Mouse (Mus musculus) right cerebral cortex, adult 18-20 months (tissue): ENCODE measurements at regions not wholly inside any gene's neighbourhood (a gene's known extent, or its start where the extent isn't known, plus 50 kb on each side); places are given as distances from the start of the nearest gene placed in this dataset.

Experiments used
- DNase-seq: peaks from one replicate; pipeline ENCODE4 v3.0.0; 2022; ENCODE audit warnings: mixed read lengths

DNA sequence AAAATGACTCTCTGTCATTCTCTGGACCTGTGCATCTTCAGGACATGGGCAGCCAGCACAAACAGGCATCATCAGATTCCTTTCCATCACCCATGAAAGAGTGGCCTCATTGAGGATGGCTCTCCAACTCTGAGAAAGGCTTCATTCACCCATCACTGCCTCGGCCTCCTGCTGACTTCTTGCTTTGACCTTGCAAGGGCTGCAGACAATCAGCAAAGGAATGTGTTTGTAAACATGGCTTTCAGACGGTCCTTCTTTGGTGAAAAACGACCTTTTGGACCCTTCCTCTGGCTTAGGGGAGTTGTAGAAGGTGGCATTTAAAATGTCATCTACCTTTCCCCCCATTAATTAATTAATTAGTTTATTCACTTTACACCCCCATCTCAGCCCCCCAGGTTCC lies 134.3 kb downstream of the Moxd1 start:
- no peak for DNase-seq

DNA sequence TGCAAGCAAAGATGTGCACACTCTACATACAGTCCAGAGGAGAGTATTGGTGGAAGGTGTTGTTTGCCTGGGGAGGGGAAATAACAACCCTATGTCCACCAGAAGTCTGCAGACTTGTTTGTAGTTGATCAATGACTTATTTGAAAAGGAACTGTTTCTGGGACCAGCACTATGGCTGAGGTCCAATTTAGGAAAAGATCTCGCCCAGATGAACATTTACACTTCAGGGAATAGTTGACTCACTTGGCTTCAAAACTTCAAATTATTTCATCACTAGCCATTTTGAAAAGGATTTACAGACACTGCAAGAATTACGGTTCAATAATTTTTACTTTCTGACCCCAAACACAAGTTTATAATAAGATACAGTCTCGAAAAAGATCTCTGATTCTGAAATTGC lies 138.1 kb downstream of the Moxd1 start:
- DNase-seq: no peak

DNA sequence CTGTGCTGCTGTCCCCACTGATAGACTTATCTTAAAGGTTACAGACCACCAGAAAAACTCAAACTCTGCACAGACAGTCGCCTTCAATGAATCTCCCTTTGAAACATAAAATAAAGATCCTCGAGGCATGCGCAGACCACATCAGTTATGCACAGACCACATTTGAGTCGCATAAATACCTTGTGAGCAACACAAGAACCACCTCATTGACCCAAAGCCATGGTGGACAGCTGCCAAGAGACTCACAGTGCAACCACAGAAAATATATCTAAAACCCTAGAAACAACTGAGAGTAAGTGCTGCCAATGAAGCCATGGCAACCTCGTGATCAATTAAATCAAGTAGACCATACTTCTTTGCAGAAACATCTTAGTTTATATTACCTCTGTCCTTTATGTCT lies 142.1 kb downstream of the Moxd1 start:
- no peak for DNase-seq

DNA sequence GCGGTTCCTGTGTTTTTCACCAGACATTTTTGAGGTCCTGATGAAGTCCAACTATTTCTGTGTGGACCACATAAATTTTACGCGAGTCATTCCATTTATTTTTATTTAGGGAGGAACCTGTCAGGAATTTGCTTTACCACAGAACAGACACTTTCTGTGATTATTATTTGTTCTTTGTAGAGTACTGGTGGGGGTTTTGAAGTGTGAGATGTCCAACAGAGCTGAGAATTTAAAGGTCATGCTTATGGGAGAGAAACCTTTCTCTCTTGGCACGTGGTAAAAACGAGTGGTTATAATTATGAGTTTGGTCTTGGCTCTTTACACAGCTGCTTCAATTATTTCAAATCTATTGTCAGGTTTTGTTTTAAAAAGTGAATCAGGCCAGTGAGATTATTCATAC lies 143.7 kb downstream of the Moxd1 start:
- DNase-seq: no peak

DNA sequence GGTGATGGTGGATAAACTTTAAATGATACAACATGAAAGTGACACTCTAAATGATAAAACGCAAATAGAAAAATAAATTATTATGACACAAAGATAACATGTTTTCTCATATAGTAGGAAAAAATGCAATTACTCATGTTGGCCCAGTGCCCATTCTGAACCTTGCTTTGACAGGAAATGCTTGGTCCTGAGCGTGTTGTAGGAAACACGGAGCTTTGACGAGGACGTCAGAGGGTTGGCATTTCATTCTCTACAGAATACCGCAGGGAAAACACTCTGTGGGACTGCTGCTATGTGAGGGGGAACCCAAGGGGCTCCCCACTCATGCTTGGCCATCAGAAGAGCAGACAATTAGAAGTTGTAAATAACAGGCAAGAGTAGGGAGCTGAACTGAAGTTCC lies 150.6 kb downstream of the Moxd1 start:
- no peak for DNase-seq

DNA sequence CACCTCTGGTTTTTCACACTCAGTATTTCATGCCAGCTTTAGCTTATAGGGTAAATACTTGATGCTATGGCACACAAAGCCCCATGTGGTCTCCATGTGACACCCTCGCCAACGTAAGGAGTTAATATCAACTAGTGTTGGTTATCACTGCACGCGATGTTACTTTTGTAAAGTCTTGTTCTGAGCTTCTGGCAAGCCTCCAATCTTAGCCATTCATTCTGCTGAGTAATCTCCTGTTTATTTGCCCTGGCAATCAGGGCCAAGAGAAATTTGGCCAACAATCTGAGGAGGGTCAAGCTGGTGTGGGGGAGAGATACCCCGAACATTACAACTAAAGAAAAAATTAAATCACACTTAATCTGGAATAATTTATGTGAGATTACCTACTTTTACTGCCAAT lies 156.0 kb downstream of the Moxd1 start:
- no peak for DNase-seq

DNA sequence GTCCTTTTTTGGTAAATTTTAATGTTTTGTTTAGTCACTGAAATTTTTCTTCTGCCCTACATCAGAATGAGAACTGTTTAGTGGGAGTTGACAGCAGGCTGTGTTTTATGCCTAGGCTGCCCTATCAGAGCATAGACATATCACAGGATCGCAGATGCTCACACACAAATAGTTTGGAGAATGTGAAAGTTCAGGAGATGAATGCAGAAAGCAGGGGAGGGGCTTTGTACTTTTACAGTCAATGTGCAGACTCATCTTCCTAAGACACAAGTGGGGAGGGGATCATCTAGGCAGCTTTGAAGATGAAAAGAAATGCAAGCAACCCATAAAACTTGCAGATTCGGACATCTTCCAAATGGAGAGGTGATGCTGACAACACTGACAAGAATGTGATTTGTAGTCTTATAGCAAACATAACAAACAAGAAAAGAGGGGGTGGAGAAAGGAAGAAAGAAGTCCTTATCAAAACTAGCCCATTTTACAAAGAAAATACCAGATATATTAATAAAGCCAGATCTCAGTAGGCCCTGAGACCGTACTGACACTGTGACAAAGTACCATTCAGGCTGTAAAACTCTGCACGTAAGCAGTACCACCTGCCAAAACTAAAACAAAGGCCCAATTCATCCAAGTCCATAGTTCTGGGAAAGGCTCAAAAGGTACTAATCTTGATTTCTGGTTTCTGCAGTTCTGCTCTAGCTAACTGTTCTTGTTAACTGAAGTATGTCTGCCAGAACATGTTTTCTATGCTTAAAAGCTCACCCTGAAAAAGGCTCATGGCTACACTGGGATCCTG lies 157.4 kb downstream of the Moxd1 start:
- no peak for DNase-seq

DNA sequence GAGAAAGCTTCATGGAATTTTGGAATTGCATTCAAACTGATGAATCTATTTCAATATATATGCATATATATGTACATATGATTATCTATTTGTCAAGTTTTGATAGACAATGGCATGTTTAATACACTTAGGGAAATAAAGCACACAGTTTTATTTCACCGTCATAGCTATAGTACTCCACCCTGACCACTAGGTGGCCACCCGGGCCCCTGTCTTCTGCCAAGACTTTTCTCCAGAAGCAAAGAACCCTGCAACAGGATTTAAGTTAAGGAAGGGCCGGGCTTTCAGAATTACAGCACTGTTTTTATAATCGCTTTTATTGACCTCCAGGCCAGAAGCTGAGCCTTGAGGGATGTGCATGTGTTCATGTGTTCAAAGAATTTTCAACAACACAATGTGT lies 158.6 kb downstream of the Moxd1 start:
- peak; percentile 18 for DNase-seq

DNA sequence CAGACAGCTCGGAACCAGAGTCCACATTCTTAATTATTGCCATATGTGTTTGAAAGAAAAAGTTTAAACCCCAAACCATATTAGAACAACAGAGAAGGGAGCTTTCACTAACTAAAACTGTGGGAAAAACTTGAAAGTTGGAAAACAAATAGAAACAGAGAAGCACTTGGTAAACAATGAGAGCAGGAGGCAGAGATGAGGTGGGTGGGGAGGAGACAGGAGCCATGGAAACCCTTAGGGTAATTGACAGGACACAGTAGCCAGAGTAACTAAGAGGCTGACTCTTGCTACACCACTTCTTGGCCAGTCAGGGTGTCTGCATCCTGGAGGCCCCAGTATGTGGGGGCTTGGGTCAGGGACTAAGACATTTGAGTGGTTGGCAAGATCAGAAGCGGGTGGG lies 160.7 kb downstream of the Moxd1 start:
- no peak for DNase-seq

DNA sequence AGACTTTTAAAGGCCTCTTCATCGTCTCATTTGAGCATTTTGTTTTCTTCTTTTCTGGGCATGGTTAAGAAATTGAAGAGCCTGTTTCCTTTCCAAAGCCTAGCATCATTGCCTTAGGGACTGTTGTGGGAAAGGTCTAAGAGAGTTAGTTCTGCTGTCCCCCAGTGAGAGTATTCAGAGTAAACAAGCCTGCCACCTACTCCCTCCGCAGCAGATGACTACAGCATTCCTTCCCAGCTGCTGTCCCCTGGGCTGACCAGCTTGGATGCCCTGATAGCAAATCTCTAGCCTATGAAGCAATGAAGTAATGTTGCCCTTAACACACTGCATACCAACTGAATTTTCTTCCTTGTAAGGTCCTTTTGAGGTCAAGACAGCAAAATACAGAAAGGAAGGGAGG lies 164.9 kb downstream of the Moxd1 start:
- DNase-seq: no peak

DNA sequence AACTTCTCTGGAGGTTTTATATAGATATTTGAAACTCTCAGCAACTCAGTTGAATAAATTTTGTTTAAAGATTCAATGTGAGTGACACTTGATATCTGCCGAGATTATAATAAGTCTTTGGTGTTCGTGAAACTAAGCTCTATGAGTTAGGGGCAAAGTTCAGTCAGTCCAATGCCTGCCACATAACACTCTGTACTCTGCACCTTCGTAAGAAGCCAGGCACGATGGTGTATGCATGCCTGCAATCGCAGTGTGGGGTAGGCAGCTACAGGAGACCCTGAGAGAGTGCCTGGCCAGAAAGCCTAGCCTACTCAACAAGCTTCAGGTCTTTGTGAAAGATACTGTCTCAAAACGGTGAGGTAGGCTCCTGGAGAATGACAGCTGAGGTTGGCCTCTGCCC lies 167.7 kb downstream of the Moxd1 start:
- DNase-seq: no peak

DNA sequence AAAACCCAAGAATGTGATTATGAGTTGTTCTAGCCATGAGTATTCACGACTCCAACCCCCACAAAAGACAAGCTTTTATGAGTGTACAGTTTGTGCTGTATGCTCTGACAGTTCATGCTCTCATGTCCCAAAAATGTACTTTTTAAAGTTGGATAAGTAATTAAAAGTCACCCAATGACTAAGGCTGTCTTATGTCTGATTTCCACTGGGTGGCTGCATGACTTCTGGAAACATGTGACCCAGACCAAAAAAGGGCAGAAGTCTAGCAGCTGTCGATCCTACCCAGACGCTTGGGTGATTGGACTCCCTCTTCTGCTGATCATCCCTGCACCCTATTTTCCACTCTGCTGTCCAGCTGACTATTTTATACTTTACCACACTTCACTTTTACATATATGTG lies 168.7 kb downstream of the Moxd1 start:
- no peak for DNase-seq

DNA sequence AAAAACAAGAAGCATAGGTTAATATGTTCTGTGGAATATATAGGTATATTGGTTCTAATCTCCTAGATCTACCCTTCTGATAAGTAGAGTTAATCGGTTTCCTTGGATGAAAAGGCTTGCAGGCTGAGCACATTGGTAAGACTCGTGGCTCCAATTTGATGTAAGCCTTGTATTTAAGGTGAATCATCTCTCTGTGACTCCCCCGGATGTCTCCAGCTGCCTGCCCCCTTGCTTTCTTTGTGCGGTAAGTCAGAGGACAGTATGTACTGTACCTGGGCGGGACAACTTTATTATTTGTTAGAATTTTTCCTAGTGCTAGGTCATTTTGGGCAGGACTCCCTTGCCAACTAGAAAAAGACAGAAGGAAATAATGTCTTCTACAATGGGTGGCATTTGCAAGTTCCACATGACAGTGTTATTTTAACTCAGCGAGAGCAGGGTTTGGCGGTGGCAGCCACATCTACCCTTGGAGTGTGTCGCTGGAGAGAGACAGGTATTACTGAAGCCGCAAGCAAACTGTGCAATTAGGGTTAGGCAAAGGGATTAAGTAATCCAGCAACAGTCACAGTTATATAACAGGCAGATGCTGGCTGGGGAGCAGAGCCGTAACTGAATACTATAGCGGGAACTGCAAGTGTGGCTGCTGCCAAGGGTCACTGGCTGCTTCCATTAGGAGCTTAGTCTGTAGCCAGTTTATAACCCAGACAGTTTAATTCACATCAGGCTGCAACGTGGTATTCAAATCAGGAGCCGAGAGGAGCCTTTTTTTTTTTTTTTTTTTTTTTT lies 172.9 kb downstream of the Moxd1 start:
- peak; percentile 20 for DNase-seq

DNA sequence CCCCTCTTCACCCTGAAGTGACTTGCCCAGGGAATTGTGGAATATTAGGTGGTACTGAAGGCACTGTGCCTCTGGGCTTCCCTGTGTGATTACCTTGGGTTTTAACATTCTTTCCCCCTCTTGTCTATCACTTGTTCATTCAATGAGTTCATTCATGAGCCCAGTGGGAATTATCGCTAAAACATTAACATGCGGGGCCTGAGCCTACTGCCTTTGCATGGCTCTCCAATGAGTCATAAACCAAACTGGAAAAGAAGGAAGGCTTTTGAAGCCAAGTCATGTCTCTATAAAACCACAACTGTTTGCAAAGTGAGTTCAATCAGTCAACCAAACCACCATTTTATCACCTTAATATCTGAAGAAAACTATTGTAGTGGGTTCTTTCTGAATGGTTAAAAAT lies 173.8 kb downstream of the Moxd1 start:
- no peak for DNase-seq

DNA sequence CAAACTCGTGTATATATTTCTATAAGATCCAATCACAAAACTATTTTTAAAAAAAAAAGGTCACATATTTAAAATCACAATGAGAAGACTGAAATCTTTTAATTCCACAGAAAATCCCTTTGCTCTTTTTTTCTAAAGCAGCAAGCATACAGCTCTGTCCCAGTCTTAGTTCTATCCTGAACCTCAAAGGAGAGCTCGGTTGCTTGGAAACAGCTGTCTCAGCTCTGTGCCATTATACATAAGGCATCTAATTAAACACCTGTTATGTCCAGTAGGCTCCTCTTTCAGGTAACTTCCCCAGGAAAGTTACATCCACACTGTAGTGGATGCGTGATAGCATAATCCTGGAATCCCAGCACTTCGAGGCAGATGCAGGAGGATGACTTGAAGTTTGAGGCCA lies 181.5 kb downstream of the Moxd1 start:
- DNase-seq: no peak

DNA sequence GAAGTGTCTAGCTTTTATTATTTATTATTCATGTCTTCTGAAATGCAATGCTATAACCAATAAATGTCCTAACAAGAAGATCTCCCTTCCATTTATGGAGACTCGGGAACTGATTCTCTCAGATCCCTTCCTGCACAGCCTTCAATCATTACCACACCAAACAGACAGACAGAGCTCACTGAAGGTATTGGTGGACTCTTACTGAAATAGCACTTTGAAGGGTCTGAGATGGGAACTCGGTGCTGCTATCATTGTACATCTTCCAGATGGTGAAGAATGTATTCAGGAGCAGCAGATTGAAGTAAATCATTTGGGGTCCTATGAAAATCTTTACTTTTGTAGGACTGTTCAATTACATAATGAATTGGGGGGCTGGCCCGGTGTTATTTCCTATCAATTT lies 183.6 kb downstream of the Moxd1 start:
- DNase-seq: no peak

DNA sequence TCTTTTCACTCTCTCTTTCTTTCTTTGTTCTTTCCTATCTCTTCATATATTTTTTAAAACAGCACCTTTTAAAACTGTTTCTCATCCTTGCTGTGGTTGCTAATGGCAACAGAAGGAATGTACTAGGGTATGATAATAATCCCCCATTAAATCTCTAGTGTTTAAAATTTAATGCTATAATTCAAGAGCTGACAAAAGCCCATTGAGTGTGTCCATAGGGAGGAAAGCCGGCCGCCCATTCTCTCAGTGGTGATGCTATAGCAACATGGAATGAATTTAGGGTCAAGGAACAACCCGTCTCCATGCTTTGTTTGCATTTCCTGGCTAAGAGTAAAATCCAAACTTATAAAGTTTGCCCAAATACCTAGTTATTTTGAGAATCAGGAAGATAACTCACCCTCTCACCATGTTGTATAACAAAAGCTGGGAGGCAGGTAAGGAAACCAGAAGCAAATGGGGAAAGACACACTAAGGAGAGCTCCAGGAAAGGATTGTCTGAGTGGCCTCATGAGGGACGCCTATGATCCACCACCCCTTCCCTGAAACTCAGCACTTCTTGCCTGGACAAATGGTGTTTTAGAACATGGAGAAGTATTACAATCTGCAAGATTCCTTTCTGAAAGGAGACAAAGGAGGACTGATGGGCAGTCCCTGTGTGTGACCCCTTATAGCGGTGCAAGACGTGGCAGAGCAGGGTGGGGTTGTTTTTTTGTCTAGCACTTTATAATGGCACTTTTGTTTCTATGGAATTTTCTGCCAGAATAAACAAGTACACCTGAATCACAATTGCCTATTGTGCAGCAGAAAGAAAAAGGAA lies 184.3 kb downstream of the Moxd1 start:
- no peak for DNase-seq

DNA sequence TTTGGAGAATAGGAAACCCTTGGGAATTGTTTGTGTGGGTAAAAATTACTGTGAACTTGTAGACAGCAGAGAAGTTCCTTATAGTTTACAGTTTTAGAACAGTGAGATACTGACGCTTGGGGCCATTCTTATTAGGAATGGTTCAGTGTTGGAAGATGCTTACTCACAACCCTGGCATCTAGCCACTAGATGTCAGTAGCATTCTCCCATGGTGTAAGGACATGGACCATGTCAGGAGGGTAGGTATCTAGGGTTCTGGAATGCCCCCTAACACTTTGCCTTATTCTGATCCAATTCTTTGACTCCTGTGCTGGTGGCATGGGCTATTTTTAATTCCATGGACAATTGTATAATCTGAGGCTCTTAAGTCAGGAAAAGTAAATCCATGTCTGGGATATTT lies 185.3 kb upstream of the Ccn2 start:
- DNase-seq: no peak

DNA sequence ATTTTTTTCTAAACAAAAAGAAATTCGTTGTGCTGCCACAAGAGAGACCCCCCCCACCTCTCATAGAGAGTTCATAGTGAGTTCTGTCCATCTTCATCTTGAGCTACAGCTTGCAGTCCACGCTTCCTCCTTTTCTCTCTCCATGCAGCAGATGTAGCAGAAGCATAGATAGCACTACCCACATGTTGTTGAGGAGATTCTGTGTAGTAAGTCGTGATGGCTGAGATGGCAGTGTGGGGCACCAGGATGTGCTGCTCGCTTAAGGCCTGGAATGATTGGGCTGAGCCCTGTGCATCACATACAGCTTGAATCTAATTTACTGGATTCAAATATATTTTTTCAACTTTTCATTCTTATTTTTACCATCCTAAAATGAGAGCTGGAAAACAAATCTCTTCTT lies 184.4 kb upstream of the Ccn2 start:
- DNase-seq: no peak

DNA sequence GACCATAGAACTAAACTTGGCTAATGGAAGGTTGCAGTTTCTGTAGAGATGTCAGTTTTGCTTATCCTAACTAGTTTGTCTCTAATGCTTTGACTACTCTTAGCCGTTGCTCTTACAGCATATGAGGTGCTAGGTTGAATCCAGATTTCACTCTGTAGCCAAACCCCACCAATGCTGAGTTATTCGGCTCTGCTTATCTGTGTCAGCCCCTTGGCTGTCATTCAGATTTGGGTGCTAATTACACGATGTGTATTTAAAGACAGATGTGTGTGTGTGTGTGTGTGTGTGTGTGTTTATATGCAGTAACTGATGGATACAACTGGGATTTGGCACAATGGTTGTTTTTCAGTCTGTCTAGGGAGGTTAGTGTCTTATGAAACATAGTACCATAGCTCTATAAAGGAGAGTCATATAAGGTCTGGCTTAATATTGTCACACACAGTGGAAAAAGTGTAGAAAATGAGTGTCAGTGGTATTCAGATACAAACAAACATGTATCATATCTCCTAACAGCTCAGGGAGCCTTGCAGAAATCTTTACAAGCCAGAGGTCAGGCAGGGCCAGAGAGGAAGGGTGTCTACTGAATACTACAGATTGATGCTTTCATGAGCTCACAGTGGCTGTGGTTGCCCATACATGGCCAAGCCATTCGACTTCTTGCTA lies 172.6 kb upstream of the Ccn2 start:
- DNase-seq: no peak

DNA sequence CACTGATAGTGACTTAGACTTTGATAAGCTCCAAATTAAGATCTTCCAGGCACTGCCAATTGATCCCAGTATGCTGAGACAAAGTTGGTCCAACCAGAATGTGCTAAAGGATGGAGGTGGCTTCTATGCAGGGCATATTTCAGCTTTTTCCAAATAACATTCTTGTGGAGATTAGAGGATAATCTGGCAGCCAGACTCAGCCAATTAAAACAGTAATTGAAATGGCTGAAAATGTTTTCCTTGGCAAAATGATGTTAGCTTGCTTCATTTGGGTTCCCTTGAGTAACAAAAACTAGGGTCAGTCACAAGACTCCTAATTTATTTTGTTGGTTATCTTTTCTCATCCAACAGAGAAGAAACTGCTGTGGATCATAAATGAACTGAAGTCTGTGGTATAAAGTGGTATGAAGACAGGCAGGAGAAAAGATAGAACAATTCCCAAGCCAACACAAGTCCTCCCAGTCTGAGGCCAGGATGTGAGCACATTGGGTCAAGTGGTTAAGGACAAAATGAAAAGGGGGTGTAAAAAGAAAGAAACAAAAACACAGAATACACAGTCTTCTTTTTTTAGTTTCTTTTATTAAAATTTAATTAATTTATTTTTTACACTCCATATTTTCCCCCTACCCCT lies 161.4 kb upstream of the Ccn2 start:
- no peak for DNase-seq

DNA sequence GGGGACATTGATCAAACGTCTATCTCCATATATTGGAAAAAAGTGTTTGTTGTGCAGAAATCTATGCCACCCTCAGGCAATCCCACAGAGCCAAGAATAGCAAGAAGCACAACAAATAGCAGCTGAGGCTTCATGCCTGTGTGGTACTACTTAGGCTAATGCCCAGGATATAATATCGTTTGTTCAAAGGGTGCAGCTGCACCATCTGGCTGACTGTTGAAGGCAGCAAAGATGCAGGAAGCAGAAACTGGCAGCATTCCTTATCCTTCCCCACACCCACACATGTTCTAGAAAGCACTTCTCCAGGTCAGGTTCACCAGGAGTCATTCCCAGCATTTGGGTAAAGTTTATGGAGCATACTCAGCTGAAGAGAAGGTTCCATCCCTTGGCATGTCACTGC lies 158.1 kb upstream of the Ccn2 start:
- peak; percentile 32 for DNase-seq

DNA sequence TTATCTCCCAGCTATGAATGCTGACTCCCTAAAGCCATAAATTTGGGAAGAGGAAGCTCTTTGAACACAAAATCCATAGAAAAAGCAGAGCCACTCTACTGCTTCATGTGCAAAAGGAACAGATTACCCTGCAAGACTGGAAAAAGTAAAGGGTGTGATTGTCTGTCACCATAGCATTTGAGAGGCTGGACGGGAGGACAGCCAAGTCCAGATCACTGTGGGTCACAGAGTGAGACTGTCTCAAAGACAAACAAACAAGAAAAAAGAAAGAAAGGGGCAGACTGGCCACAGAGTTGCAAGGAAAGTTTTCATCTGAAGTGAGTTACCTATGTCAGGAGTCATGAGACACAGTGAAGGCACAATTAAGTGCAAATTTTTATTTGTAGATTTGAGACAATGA lies 150.7 kb upstream of the Ccn2 start:
- no peak for DNase-seq
